Mouse (Mus musculus) hindbrain, embryonic 16.5 days (tissue): ENCODE measurements around the gene Trmt61a. TPM values are rescaled to one million over a fixed set of nuclear protein-coding genes. Genes with fewer than 3 reads are reported as not detected.
A peak's percentile ranks its signal among the peaks of the same experiment; 100 is the strongest.

Source experiments
- ATAC-seq: fragments of 200-750 bp; cut with Nextera tagmentation; 2 replicates; pipeline ENCODE4 v1.8.0; 2017; ENCODE audit warnings: moderate TSS enrichment, moderate library complexity
- H3K27ac ChIP-seq: fragments of 300-500 bp; sonication (generic); 2 replicates; pipeline ENCODE4 v1.5.1; 2014; ENCODE audit warnings: low read depth, mild to moderate bottlenecking, control low read depth, low read length, moderate library complexity
- H3K27me3 ChIP-seq: fragments of 300-500 bp; sonication (generic); replicated peaks from 2 replicates; pipeline ENCODE4 v1.6.1; 2014; ENCODE audit warnings: low read length; ENCODE audit not compliant: control insufficient read depth, insufficient read depth
- H3K36me3 ChIP-seq: fragments of 300-500 bp; sonication (generic); 2 replicates; pipeline ENCODE4 v1.6.1; 2014; ENCODE audit warnings: mild to moderate bottlenecking, low read length, moderate library complexity, mixed read lengths; ENCODE audit not compliant: control insufficient read depth, insufficient read depth
- H3K4me1 ChIP-seq: fragments of 300-500 bp; sonication (generic); 2 replicates; pipeline ENCODE4 v1.6.1; 2014; ENCODE audit warnings: low read depth, low read length; ENCODE audit not compliant: control insufficient read depth, insufficient read depth
- H3K4me2 ChIP-seq: fragments of 300-500 bp; sonication (generic); 2 replicates; pipeline ENCODE4 v1.6.1; 2014; ENCODE audit warnings: mild to moderate bottlenecking, low read length, control low read depth, moderate library complexity
- H3K4me3 ChIP-seq: fragments of 300-500 bp; sonication (generic); 2 replicates; pipeline ENCODE4 v1.5.1; 2014; ENCODE audit warnings: mild to moderate bottlenecking, low read length, control low read depth, moderate library complexity
- H3K9ac ChIP-seq: fragments of 300-500 bp; sonication (generic); 2 replicates; pipeline ENCODE4 v1.6.1; 2014; ENCODE audit warnings: low read depth, mild to moderate bottlenecking, control low read depth, low read length, moderate library complexity
- H3K9me3 ChIP-seq: fragments of 300-500 bp; sonication (generic); 2 replicates; pipeline ENCODE4 v1.6.1; 2014; ENCODE audit warnings: mild to moderate bottlenecking, low read length, moderate library complexity; ENCODE audit not compliant: control insufficient read depth
- WGBS: fragments of 180-500 bp; shearing (Covaris S2); extraction: QIAGEN DNeasy Blood & Tissue Kit; methylation state at CpG from one replicate; pipeline ENCODE4 v1.1.7; 2014; 5-methylcytosine and 5-hydroxymethylcytosine counted together
- polyA plus RNA-seq: library from polyadenylated mRNA; unstranded; fragments of >200 nt; fragmentation: Nextera tagmentation; extraction: Ambion mirVana; gene quantifications from 2 replicates; pipeline ENCODE4 v1.2.1, GENCODE M21; 2015

The Trmt61a gene
- polyA plus RNA-seq, 1 experiment from 2014 or later, result 8.8 TPM

DNA sequence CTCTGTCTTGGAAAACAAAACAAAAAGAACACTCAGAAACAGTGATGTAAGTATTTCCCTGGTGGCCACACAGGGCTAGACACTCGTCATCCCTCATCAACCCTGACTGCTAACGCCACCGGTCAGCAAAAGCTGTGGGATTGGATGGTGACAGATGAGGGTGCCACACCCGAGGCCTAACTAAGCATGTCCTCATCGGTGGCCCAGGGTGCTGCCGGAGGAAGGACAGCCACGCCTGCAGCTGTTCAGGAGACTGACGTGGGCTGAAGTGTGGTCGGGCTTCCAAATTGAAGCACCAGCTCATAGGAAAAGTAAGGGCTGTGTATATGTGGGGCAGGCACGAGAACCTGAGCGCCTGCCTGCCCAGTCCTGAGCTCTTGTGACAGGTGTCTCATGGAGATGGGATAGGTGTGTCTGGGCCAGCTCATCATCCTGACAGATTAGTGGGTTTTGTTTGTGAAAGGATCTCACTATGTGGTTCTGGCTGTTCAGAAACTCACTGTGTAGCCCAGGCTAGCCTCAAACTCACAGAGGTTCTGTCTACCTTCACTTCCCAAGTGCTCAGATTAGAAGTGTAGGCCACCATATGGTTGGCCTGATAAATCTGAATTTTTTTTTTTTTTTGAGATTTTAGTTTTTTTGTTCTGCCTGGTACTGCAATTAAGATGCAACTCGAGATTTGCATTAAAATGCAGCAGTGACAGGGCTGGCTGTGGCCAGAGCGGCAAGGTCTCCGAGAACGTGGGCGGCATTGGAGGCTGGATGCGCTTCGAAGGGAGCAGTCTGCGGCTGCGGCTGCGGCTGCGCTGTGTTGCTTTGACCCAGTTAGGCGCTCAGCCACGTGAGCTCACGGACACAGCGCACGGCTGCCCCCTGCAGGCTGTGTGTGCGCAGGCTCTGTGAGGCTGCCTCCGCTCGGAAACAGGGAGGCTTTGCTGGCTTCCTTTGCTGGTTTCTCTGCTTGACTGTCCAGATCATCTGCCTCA lies 54.2 kb downstream of the Trmt61a start:
- no peaks in the 10 kb centered on the region for H3K36me3 ChIP-seq
- no peaks in the 10 kb centered on the region for H3K27me3 ChIP-seq
- H3K27ac ChIP-seq, result peak overlapping the region; percentile 60
- H3K4me3 ChIP-seq, result no peak overlapping the region
- ATAC-seq, result peak; percentile 93
- H3K4me2 ChIP-seq, result peak overlapping the region; percentile 49
- peak overlapping the region; percentile 39 for H3K9ac ChIP-seq
- H3K4me1 ChIP-seq, result peaks cover 9% of the 10 kb centered on the region
- WGBS, result 33% methylated on average over 30 of the region's 30 CpGs
- H3K9me3 ChIP-seq, result no peaks in the 10 kb centered on the region

DNA sequence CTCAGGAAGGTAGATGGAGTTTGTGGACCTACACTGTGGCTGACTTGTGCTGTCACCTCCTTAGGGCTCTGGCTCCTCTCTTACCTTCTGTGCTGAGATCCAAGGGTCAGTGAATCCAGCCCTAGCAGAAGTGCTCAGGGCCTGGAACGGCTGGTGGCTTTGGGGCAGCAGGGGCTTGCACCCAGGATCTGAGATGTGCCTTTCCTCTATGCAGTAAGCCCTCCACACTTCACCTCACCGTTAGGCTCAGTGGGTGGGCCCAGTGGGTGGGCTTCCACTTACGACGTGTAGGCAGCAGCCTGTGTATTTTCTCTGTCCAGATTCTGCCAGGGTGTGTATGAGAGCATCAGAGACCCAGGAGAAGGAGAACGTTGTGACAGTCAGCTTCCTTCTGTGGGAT lies 55.0 kb downstream of the Trmt61a start:
- no peak overlapping the region for H3K4me3 ChIP-seq
- H3K27me3 ChIP-seq, result no peaks in the 10 kb centered on the region
- peak overlapping the region; percentile 35 for H3K9ac ChIP-seq
- peak overlapping the region; percentile 60 for H3K27ac ChIP-seq
- peak overlapping the region; percentile 49 for H3K4me2 ChIP-seq
- WGBS, result 56% methylated on average over 5 of the region's 5 CpGs
- H3K4me1 ChIP-seq, result peaks cover 9% of the 10 kb centered on the region
- no peaks in the 10 kb centered on the region for H3K9me3 ChIP-seq
- no peaks in the 10 kb centered on the region for H3K36me3 ChIP-seq
- peak; percentile 35; the same call in 1 of the 2 replicates for ATAC-seq

Other genes with a start within 250 kb of the Trmt61a start
- gene Tnfaip2, start 235.6 kb upstream of the Trmt61a start, polyA plus RNA-seq, result 0.79 and 1.2 TPM in 2 replicates
- 2.6 and 5.0 TPM in 2 replicates for gene Gm266, start 192.3 kb upstream of the Trmt61a start, polyA plus RNA-seq
- 482 and 486 TPM in 2 replicates for gene Eif5, start 140.1 kb upstream of the Trmt61a start, polyA plus RNA-seq
- 26.4 and 38.3 TPM in 2 replicates for gene Mark3, start 103.6 kb upstream of the Trmt61a start, polyA plus RNA-seq
- gene Ckb, start 5.8 kb upstream of the Trmt61a start, polyA plus RNA-seq, result 1,949 and 2,238 TPM in 2 replicates
- 65.3 and 65.7 TPM in 2 replicates for gene Bag5, start 35.2 kb downstream of the Trmt61a start, polyA plus RNA-seq
- gene Apopt1, start 35.2 kb downstream of the Trmt61a start, polyA plus RNA-seq, result 52.9 and 54.7 TPM in 2 replicates
- gene Klc1, start 80.7 kb downstream of the Trmt61a start, polyA plus RNA-seq, result 630 and 654 TPM in 2 replicates
- 3.3 and 4.2 TPM in 2 replicates for gene Xrcc3, start 135.8 kb downstream of the Trmt61a start, polyA plus RNA-seq
- 44.7 and 46.9 TPM in 2 replicates for gene Zfyve21, start 136.1 kb downstream of the Trmt61a start, polyA plus RNA-seq
- 17.9 and 36.4 TPM in 2 replicates for gene Ppp1r13b, start 230.0 kb downstream of the Trmt61a start, polyA plus RNA-seq